Mouse (Mus musculus) heart, adult 11 months (tissue): ENCODE measurements at regions not wholly inside any gene's neighbourhood (a gene's known extent, or its start where the extent isn't known, plus 50 kb on each side); places are given as distances from the start of the nearest gene placed in this dataset.

Experiments
- DNase-seq: peaks from one replicate; pipeline ENCODE4 v3.0.0; 2022

- DNase-seq, result no peak
Measured at GRCm38 (mm10) chr12:6211266-6211665, 835.8 kb upstream of the Klhl29 start.

- peak; percentile 89 for DNase-seq
Measured at GRCm38 (mm10) chr12:6189232-6189631, 813.8 kb upstream of the Klhl29 start.

- no peak for DNase-seq
Measured at GRCm38 (mm10) chr12:6168795-6169194, 793.3 kb upstream of the Klhl29 start.

GRCm38 (mm10) chr12:6154287-6154686 lies 778.8 kb upstream of the Klhl29 start:
- no peak for DNase-seq

GRCm38 (mm10) chr12:6151476-6151875 lies 776.0 kb upstream of the Klhl29 start:
- no peak for DNase-seq

- peak; percentile 90 for DNase-seq
Measured at GRCm38 (mm10) chr12:6132451-6132850, 757.0 kb upstream of the Klhl29 start.

GRCm38 (mm10) chr12:6119557-6119956 lies 744.1 kb upstream of the Klhl29 start:
- no peak for DNase-seq

GRCm38 (mm10) chr12:6115254-6115653 lies 739.8 kb upstream of the Klhl29 start:
- no peak for DNase-seq

GRCm38 (mm10) chr12:6097295-6097694 lies 721.8 kb upstream of the Klhl29 start:
- no peak for DNase-seq

- no peak for DNase-seq
Measured at GRCm38 (mm10) chr12:6087627-6088350, 712.3 kb upstream of the Klhl29 start.

- no peak for DNase-seq
Measured at GRCm38 (mm10) chr12:6087071-6087470, 711.6 kb upstream of the Klhl29 start.

- no peak for DNase-seq
Measured at GRCm38 (mm10) chr12:6046866-6047689, 671.6 kb upstream of the Klhl29 start.

- DNase-seq, result no peak
Measured at GRCm38 (mm10) chr12:6046110-6046509, 670.6 kb upstream of the Klhl29 start.

GRCm38 (mm10) chr12:6042326-6042725 lies 666.8 kb upstream of the Klhl29 start:
- no peak for DNase-seq

- no peak for DNase-seq
Measured at GRCm38 (mm10) chr12:6024111-6024510, 648.6 kb upstream of the Klhl29 start.

- DNase-seq, result no peak
Measured at GRCm38 (mm10) chr12:6022490-6022889, 647.0 kb upstream of the Klhl29 start.

- no peak for DNase-seq
Measured at GRCm38 (mm10) chr12:6000961-6001360, 625.5 kb upstream of the Klhl29 start.

GRCm38 (mm10) chr12:5997366-5997765 lies 621.9 kb upstream of the Klhl29 start:
- DNase-seq, result no peak

- no peak for DNase-seq
Measured at GRCm38 (mm10) chr12:5996672-5997071, 621.2 kb upstream of the Klhl29 start.

- no peak for DNase-seq
Measured at GRCm38 (mm10) chr12:5983937-5984610, 608.6 kb upstream of the Klhl29 start.

- no peak for DNase-seq
Measured at GRCm38 (mm10) chr12:5982096-5982495, 606.6 kb upstream of the Klhl29 start.

- no peak for DNase-seq
Measured at GRCm38 (mm10) chr12:5975926-5976325, 600.4 kb upstream of the Klhl29 start.

- DNase-seq, result no peak
Measured at GRCm38 (mm10) chr12:5969556-5969955, 594.1 kb upstream of the Klhl29 start.

- DNase-seq, result no peak
Measured at GRCm38 (mm10) chr12:5956141-5956540, 580.7 kb upstream of the Klhl29 start.
